12 mouse cellular contexts compared by ENCODE assay signal in the genomic region with DNA sequence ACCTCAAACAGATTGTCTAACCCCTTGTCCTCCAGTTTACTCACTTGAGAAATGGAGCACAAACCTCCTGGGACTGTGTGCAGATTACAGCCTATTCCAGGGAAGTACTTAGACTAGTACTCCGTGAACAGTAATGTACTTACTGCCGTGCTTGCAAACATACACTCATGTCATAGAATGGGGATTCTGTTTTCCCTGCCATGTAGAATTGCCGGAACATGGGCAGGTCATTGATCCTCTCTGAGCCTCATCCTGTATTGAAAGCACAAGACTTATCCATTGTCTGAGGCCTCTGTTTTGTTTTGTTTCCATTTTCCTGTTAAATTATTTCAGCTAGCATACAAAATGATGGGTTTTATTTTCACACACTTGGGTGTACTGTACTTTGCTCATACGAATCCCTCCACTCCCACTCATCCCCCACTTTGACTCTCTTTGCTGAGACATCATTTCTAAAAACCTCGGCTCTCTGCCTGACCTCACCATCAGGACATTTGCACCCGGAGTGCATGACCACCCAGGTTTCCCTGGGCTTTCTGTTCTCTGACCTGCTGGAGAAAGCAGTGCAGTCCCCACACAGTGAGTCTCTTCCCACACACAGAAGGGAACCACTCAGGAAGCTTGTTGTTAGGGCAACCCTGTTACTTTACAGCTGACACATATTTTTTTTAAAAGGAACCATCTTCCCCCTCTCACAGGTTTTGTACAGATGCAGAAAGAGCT. TPM values are rescaled to one million over a fixed set of nuclear protein-coding genes. Genes with fewer than 3 reads are reported as not detected.
DNase-seq lines count a peak whose midpoint lies in the region; ATAC-seq lines count a peak whose summit lies in the region.
"Had no signal": no experiment of that assay in that cellular context is flagged by ENCODE, and none has a peak within 500 bp of the region (broad histone marks: within the 10 kb centered on the region; RNA-seq: fewer than 3 reads in every experiment).

No protein-coding gene starts in this region.

- WGBS in intestine, embryonic 14.5 days, result 50% methylated on average over 6 of the region's 6 CpGs
- 51% methylated on average over 6 of the region's 6 CpGs for WGBS in intestine, embryonic 15.5 days
- WGBS in hindbrain, embryonic 11.5 days, result 51% methylated on average over 6 of the region's 6 CpGs
- 56% methylated on average over 6 of the region's 6 CpGs for WGBS in neural tube, embryonic 15.5 days

- no peaks in the 10 kb centered on the region for H3K27me3 ChIP-seq in intestine, embryonic 14.5 days (replicated peaks; ENCODE audit: control insufficient read depth, insufficient read depth, low read length)
- H3K27me3 ChIP-seq in intestine, embryonic 15.5 days (replicated peaks), result no peaks in the 10 kb centered on the region
- no peaks in the 10 kb centered on the region for H3K27me3 ChIP-seq in megakaryocyte, embryonic 14.5 days (replicated peaks)
- no peaks in the 10 kb centered on the region for H3K27me3 ChIP-seq in hindbrain, embryonic 11.5 days (ENCODE audit: control insufficient read depth, insufficient read depth, low read length)
- no peaks in the 10 kb centered on the region for H3K27me3 ChIP-seq in neural tube, embryonic 15.5 days (replicated peaks)

- H3K27ac ChIP-seq in intestine, embryonic 14.5 days (ENCODE audit: low read depth), result peak overlapping the region; percentile 64
- H3K27ac ChIP-seq in intestine, embryonic 15.5 days, result no peak overlapping the region
- H3K27ac ChIP-seq in hindbrain, embryonic 11.5 days (ENCODE audit: low read depth, low read length), result 0 out of 2 replicates have a peak overlapping the region, but pooled peaks have one; percentile 27
- H3K27ac ChIP-seq in neural tube, embryonic 15.5 days (replicated peaks), result 0 out of 2 replicates have a peak overlapping the region, but pooled peaks have one; percentile 7
- H3K27ac ChIP-seq: heart, adult 2 months had no signal

- no peaks in the 10 kb centered on the region for H3K9me3 ChIP-seq in intestine, embryonic 14.5 days (ENCODE audit: control insufficient read depth, low read length)
- no peaks in the 10 kb centered on the region for H3K9me3 ChIP-seq in intestine, embryonic 15.5 days
- H3K9me3 ChIP-seq in megakaryocyte, embryonic 14.5 days, result no peaks in the 10 kb centered on the region
- no peaks in the 10 kb centered on the region for H3K9me3 ChIP-seq in hindbrain, embryonic 11.5 days (ENCODE audit: control insufficient read depth, low read length)
- H3K9me3 ChIP-seq in neural tube, embryonic 15.5 days (replicated peaks), result no peaks in the 10 kb centered on the region

- no peaks in the 10 kb centered on the region for H3K36me3 ChIP-seq in intestine, embryonic 14.5 days (ENCODE audit: control insufficient read depth, insufficient read depth, low read length)
- no peaks in the 10 kb centered on the region for H3K36me3 ChIP-seq in intestine, embryonic 15.5 days
- H3K36me3 ChIP-seq in megakaryocyte, embryonic 14.5 days (replicated peaks; ENCODE audit: low read length), result peaks cover 92% of the 10 kb centered on the region
- H3K36me3 ChIP-seq in hindbrain, embryonic 11.5 days (ENCODE audit: control insufficient read depth, insufficient read depth, low read length), result no peaks in the 10 kb centered on the region
- no peaks in the 10 kb centered on the region for H3K36me3 ChIP-seq in neural tube, embryonic 15.5 days

- no peak for ATAC-seq in intestine, embryonic 14.5 days (replicated peaks; ENCODE audit: low FRiP score, low TSS enrichment, low read depth)
- ATAC-seq in intestine, embryonic 15.5 days, result no peak
- ATAC-seq in megakaryocyte, adult 5-6 weeks (ENCODE audit: poor library complexity, severe bottlenecking), result no peak
- no peak for ATAC-seq in hindbrain, embryonic 11.5 days (ENCODE audit: low FRiP score)
- no peak for ATAC-seq in neural tube, embryonic 15.5 days (ENCODE audit: low FRiP score)

- H3K4me2 ChIP-seq in intestine, embryonic 14.5 days (ENCODE audit: low read length), result no peak overlapping the region
- no peak overlapping the region for H3K4me2 ChIP-seq in intestine, embryonic 15.5 days (replicated peaks)
- H3K4me2 ChIP-seq in hindbrain, embryonic 11.5 days (replicated peaks; ENCODE audit: low read depth, low read length), result no peak overlapping the region
- no peak overlapping the region for H3K4me2 ChIP-seq in neural tube, embryonic 15.5 days

- peaks cover 23% of the 10 kb centered on the region; the same call in 1 of the 2 replicates for H3K4me1 ChIP-seq in intestine, embryonic 14.5 days (replicated peaks; ENCODE audit: control insufficient read depth, insufficient read depth, low read length)
- no peaks in the 10 kb centered on the region for H3K4me1 ChIP-seq in intestine, embryonic 15.5 days (replicated peaks)
- H3K4me1 ChIP-seq in megakaryocyte, embryonic 14.5 days, result peaks cover 99% of the 10 kb centered on the region
- H3K4me1 ChIP-seq in hindbrain, embryonic 11.5 days (replicated peaks; ENCODE audit: control insufficient read depth, insufficient read depth, low read length), result no peaks in the 10 kb centered on the region; the same call in 1 of the 2 replicates
- H3K4me1 ChIP-seq in neural tube, embryonic 15.5 days, result peaks cover 14% of the 10 kb centered on the region; the same call in 1 of the 2 replicates

- H3K4me3 ChIP-seq in intestine, embryonic 14.5 days (ENCODE audit: low read depth, low read length), result no peak overlapping the region
- no peak overlapping the region for H3K4me3 ChIP-seq in intestine, embryonic 15.5 days (replicated peaks)
- H3K4me3 ChIP-seq in megakaryocyte, embryonic 14.5 days (replicated peaks), result peak overlapping the region; percentile 20
- no peak overlapping the region for H3K4me3 ChIP-seq in hindbrain, embryonic 11.5 days (ENCODE audit: low read depth, low read length)
- no peak overlapping the region for H3K4me3 ChIP-seq in neural tube, embryonic 15.5 days (replicated peaks)
- H3K4me3 ChIP-seq: heart, adult 2 months had no signal

- no peak for DNase-seq in intestine, embryonic 14.5 days (ENCODE audit: low spot score)
- DNase-seq in hindbrain, embryonic 11.5 days (ENCODE audit: low spot score), result no peak
- DNase-seq in left cerebral cortex, adult 11 months (ENCODE audit: low spot score), result no peak
- DNase-seq: adrenal gland, postnatal 14 days; cerebellum, adult 2 months; heart, adult 2 months; kidney, adult 9 months; lung, adult 18-20 months had no signal

- H3K9ac ChIP-seq in intestine, embryonic 14.5 days (ENCODE audit: low read length), result no peak overlapping the region
- no peak overlapping the region for H3K9ac ChIP-seq in intestine, embryonic 15.5 days
- H3K9ac ChIP-seq in hindbrain, embryonic 11.5 days (ENCODE audit: low read depth, low read length), result no peak overlapping the region
- H3K9ac ChIP-seq in neural tube, embryonic 15.5 days (replicated peaks), result no peak overlapping the region

RNA-seq across cellular contexts. Expression of a gene that starts 35.2 kb away (rescaled TPM):
- polyA plus RNA-seq in intestine, embryonic 14.5 days (2014; fragmentation: Nextera tagmentation; extraction: Ambion mirVana), result 1.7 and 2.3 TPM in 2 replicates
- polyA plus RNA-seq in intestine, embryonic 15.5 days (2015; fragmentation: Nextera tagmentation; extraction: Ambion mirVana), result 1.7 and 1.9 TPM in 2 replicates
- polyA plus RNA-seq in megakaryocyte, embryonic 14.5 days (2012; ENCODE audit: insufficient read depth, low replicate concordance), result 8.1 and 12.6 TPM in 2 replicates
- total RNA-seq in megakaryocyte, adult 5-6 weeks (2015), result 87.3 and 93.1 TPM in 2 replicates
- total RNA-seq in megakaryocyte, adult 5-6 weeks (2017), result 65.3 and 80.5 TPM in 2 replicates
- 9.5 and 10.4 TPM in 2 replicates for polyA plus RNA-seq in hindbrain, embryonic 11.5 days (2014; fragmentation: Nextera tagmentation; extraction: Ambion mirVana)
- 21.3 and 24.0 TPM in 2 replicates for polyA plus RNA-seq in neural tube, embryonic 15.5 days (2015; fragmentation: Nextera tagmentation; extraction: Ambion mirVana)
